Mouse (Mus musculus) kidney, embryonic 15.5 days (tissue): ENCODE measurements around the gene Retreg2. TPM values are rescaled to one million over a fixed set of nuclear protein-coding genes. Genes with fewer than 3 reads are reported as not detected.

Experiments
- ATAC-seq: fragments of 200-750 bp; cut with Nextera tagmentation; replicated peaks from 2 replicates; pipeline ENCODE4 v1.8.0; 2017; ENCODE audit warnings: moderate TSS enrichment; ENCODE audit not compliant: low FRiP score
- H3K27ac ChIP-seq: fragments of 300-500 bp; sonication (generic); 2 replicates; pipeline ENCODE4 v1.5.1; 2015; ENCODE audit warnings: mild to moderate bottlenecking, inconsistent platforms
- H3K27me3 ChIP-seq: fragments of 300-500 bp; sonication (generic); 2 replicates; pipeline ENCODE4 v1.6.1; 2015; ENCODE audit warnings: inconsistent platforms
- H3K36me3 ChIP-seq: fragments of 300-500 bp; sonication (generic); 2 replicates; pipeline ENCODE4 v1.6.1; 2015; ENCODE audit warnings: inconsistent platforms
- H3K4me1 ChIP-seq: fragments of 300-500 bp; sonication (generic); 2 replicates; pipeline ENCODE4 v1.6.1; 2015; ENCODE audit warnings: inconsistent platforms
- H3K4me2 ChIP-seq: fragments of 300-500 bp; sonication (generic); 2 replicates; pipeline ENCODE4 v1.6.1; 2015; ENCODE audit warnings: moderate library complexity, mild to moderate bottlenecking, inconsistent platforms
- H3K4me3 ChIP-seq: fragments of 300-500 bp; sonication (generic); replicated peaks from 2 replicates; pipeline ENCODE4 v1.5.1; 2015; ENCODE audit warnings: mild to moderate bottlenecking, inconsistent platforms
- H3K9ac ChIP-seq: fragments of 300-500 bp; sonication (generic); 2 replicates; pipeline ENCODE4 v1.6.1; 2015; ENCODE audit warnings: mild to moderate bottlenecking, inconsistent platforms
- H3K9me3 ChIP-seq: fragments of 300-500 bp; sonication (generic); replicated peaks from 2 replicates; pipeline ENCODE4 v1.6.1; 2016; ENCODE audit warnings: inconsistent platforms
- WGBS: fragments of 180-500 bp; shearing (Covaris S2); methylation state at CpG from one replicate; pipeline ENCODE4 v1.1.7; 2015; ENCODE audit warnings: mixed read lengths; 5-methylcytosine and 5-hydroxymethylcytosine counted together
- polyA plus RNA-seq: library from polyadenylated mRNA; unstranded; fragments of >200 nt; fragmentation: Nextera tagmentation; extraction: Ambion mirVana; gene quantifications from 2 replicates; pipeline ENCODE4 v1.2.1, GENCODE M21; 2015

Retreg2 gene
- polyA plus RNA-seq: 53.5 and 53.8 TPM in 2 replicates

- no peaks in the 10 kb centered on the region for H3K9me3 ChIP-seq
- H3K4me3 ChIP-seq: peak within 1 kb of the TSS; percentile 84
- peaks cover 56% of the 10 kb centered on the region for H3K36me3 ChIP-seq
- H3K4me2 ChIP-seq: peak within 1 kb of the TSS; percentile 93
- H3K27me3 ChIP-seq: no peaks in the 10 kb centered on the region
- peak; percentile 92 for ATAC-seq
- peak within 1 kb of the TSS; percentile 98 for H3K27ac ChIP-seq
- WGBS: under 1% methylated on average over 88 of the region's 91 CpGs
- H3K4me1 ChIP-seq: peaks cover 24% of the 10 kb centered on the region
- H3K9ac ChIP-seq: peak within 1 kb of the TSS; percentile 95
Measured at GRCm38 (mm10) chr1:75142301-75143261, at the start of gene Retreg2, which contains the start of gene Cnppd1. TSS of gene Retreg2 (plus strand) at chr1:75142778. TSS of gene Cnppd1 (minus strand) at chr1:75142711.

- Histone ChIP-seq H3K4me1 (peaks cover 13% of the 10 kb centered on the region), H3K36me3 (no peaks in the 10 kb centered on the region), H3K9ac (no peak overlapping the region), H3K9me3 (no peaks in the 10 kb centered on the region), H3K27ac (no peak overlapping the region), H3K27me3 (no peaks in the 10 kb centered on the region), H3K4me3 (no peak overlapping the region), H3K4me2 (no peak overlapping the region)
- 80% methylated on average over 3 of the region's 3 CpGs for WGBS
- no peak for ATAC-seq
Measured at GRCm38 (mm10) chr1:75122211-75122610, 20.4 kb upstream of the Retreg2 start.

- H3K27ac ChIP-seq: peak within 1 kb of the TSS; percentile 99
- peak within 1 kb of the TSS; percentile 58 for H3K4me3 ChIP-seq
- H3K4me2 ChIP-seq: peak within 1 kb of the TSS; percentile 65
- H3K36me3 ChIP-seq: no peaks in the 10 kb centered on the region
- peak; percentile 98 for ATAC-seq
- WGBS: 1% methylated on average over 56 of the region's 56 CpGs
- no peaks in the 10 kb centered on the region for H3K27me3 ChIP-seq
- peak within 1 kb of the TSS; percentile 53 for H3K9ac ChIP-seq
- peaks cover 13% of the 10 kb centered on the region for H3K4me1 ChIP-seq
- H3K9me3 ChIP-seq: no peaks in the 10 kb centered on the region
Measured at GRCm38 (mm10) chr1:75124346-75125321, 17.9 kb upstream of the Retreg2 start, which contains the start of gene Nhej1. TSS of gene Nhej1 (minus strand) at chr1:75125200.

- Histone ChIP-seq H3K9me3 (no peaks in the 10 kb centered on the region), H3K4me3 (peak overlapping the region; percentile 58), H3K27ac (peak overlapping the region; percentile 99), H3K4me1 (peaks cover 13% of the 10 kb centered on the region), H3K9ac (peak overlapping the region; percentile 53), H3K36me3 (no peaks in the 10 kb centered on the region), H3K4me2 (peak overlapping the region; percentile 65), H3K27me3 (no peaks in the 10 kb centered on the region)
- WGBS: 30% methylated on average over 5 of the region's 5 CpGs
- peak; percentile 13; the same call in 1 of the 2 replicates for ATAC-seq
Measured at GRCm38 (mm10) chr1:75125418-75125817, 17.2 kb upstream of the Retreg2 start.

GRCm38 (mm10) chr1:75128641-75129040 is 13.9 kb upstream of the Retreg2 start:
- no peak for ATAC-seq
- no peak overlapping the region for H3K27ac ChIP-seq
- H3K27me3 ChIP-seq: no peaks in the 10 kb centered on the region; the same call in 1 of the 2 replicates
- WGBS: 67% methylated on average over 3 of the region's 3 CpGs
- H3K9ac ChIP-seq: no peak overlapping the region
- H3K4me3 ChIP-seq: no peak overlapping the region
- H3K4me1 ChIP-seq: peaks cover 13% of the 10 kb centered on the region
- H3K4me2 ChIP-seq: no peak overlapping the region
- H3K9me3 ChIP-seq: no peaks in the 10 kb centered on the region
- no peaks in the 10 kb centered on the region for H3K36me3 ChIP-seq

GRCm38 (mm10) chr1:75133421-75134207 is 9.0 kb upstream of the Retreg2 start, which contains the start of gene Slc23a3:
TSS of gene Slc23a3 (minus strand) at chr1:75133890.
- Histone ChIP-seq H3K9me3 (no peaks in the 10 kb centered on the region), H3K27ac (no peak within 1 kb of the TSS), H3K4me3 (no peak within 1 kb of the TSS), H3K9ac (no peak within 1 kb of the TSS), H3K27me3 (no peaks in the 10 kb centered on the region; the same call in 1 of the 2 replicates), H3K36me3 (peaks cover 35% of the 10 kb centered on the region), H3K4me2 (0 out of 2 replicates have a peak within 1 kb of the TSS, but pooled peaks have one; percentile 7), H3K4me1 (no peaks in the 10 kb centered on the region)
- 53% methylated on average over 12 of the region's 12 CpGs for WGBS
- ATAC-seq: peak; percentile 52

- peaks cover 47% of the 10 kb centered on the region for H3K36me3 ChIP-seq
- H3K4me2 ChIP-seq: no peak overlapping the region
- H3K4me1 ChIP-seq: peaks cover 8% of the 10 kb centered on the region
- WGBS: 84% methylated on average over 6 of the region's 6 CpGs
- no peak for ATAC-seq
- no peak overlapping the region for H3K9ac ChIP-seq
- H3K4me3 ChIP-seq: no peak overlapping the region
- H3K27me3 ChIP-seq: no peaks in the 10 kb centered on the region; the same call in 1 of the 2 replicates
- H3K9me3 ChIP-seq: no peaks in the 10 kb centered on the region
- H3K27ac ChIP-seq: no peak overlapping the region
Measured at GRCm38 (mm10) chr1:75136293-75136692, 6.3 kb upstream of the Retreg2 start.

- H3K27me3 ChIP-seq: no peaks in the 10 kb centered on the region; the same call in 1 of the 2 replicates
- no peak overlapping the region for H3K4me2 ChIP-seq
- H3K9me3 ChIP-seq: no peaks in the 10 kb centered on the region
- H3K27ac ChIP-seq: no peak overlapping the region
- H3K4me1 ChIP-seq: peaks cover 10% of the 10 kb centered on the region
- 63% methylated on average over 3 of the region's 3 CpGs for WGBS
- no peak overlapping the region for H3K4me3 ChIP-seq
- no peak overlapping the region for H3K9ac ChIP-seq
- 0 out of 2 replicates have a peak, but pooled peaks have one; percentile 6 for ATAC-seq
- H3K36me3 ChIP-seq: peaks cover 47% of the 10 kb centered on the region
Measured at GRCm38 (mm10) chr1:75136730-75137129, 5.8 kb upstream of the Retreg2 start.

GRCm38 (mm10) chr1:75138448-75138847 is 4.1 kb upstream of the Retreg2 start:
- Histone ChIP-seq H3K4me1 (peaks cover 14% of the 10 kb centered on the region), H3K36me3 (peaks cover 47% of the 10 kb centered on the region), H3K4me2 (no peak overlapping the region), H3K4me3 (no peak overlapping the region), H3K27me3 (no peaks in the 10 kb centered on the region), H3K9me3 (no peaks in the 10 kb centered on the region), H3K27ac (no peak overlapping the region), H3K9ac (no peak overlapping the region)
- no peak for ATAC-seq
- WGBS: 96% methylated on average over 2 of the region's 2 CpGs

- Histone ChIP-seq H3K4me3 (peak overlapping the region; percentile 84), H3K9me3 (no peaks in the 10 kb centered on the region), H3K9ac (peak overlapping the region; percentile 95), H3K27ac (peak overlapping the region; percentile 98; the same call in 1 of the 2 replicates), H3K4me2 (peak overlapping the region; percentile 93), H3K27me3 (no peaks in the 10 kb centered on the region), H3K36me3 (peaks cover 56% of the 10 kb centered on the region), H3K4me1 (peaks cover 24% of the 10 kb centered on the region)
- no peak for ATAC-seq
- WGBS: 61% methylated on average over 4 of the region's 4 CpGs
Measured at GRCm38 (mm10) chr1:75140601-75141190, 1.9 kb upstream of the Retreg2 start.
